Mouse (Mus musculus) hindbrain, embryonic 11.5 days (tissue): ENCODE results near the gene Mtcp1. TPM values are rescaled to one million over a fixed set of nuclear protein-coding genes. Genes with fewer than 3 reads are reported as not detected.

Experiments used
- ATAC-seq: fragments of 200-750 bp; cut with Nextera tagmentation; 2 replicates; pipeline ENCODE4 v1.8.0; 2017; ENCODE audit warnings: mild to moderate bottlenecking, moderate TSS enrichment, moderate library complexity; ENCODE audit not compliant: low FRiP score
- DNase-seq: peaks from one replicate; pipeline ENCODE4 v3.0.0-alpha.2; 2015; ENCODE audit warnings: low spot score
- H3K27ac ChIP-seq: fragments of 300-500 bp; sonication (generic); 2 replicates; pipeline ENCODE4 v1.5.1; 2014; ENCODE audit warnings: mild to moderate bottlenecking, low read depth, low read length
- H3K27me3 ChIP-seq: fragments of 300-500 bp; sonication (generic); 2 replicates; pipeline ENCODE4 v1.6.1; 2014; ENCODE audit warnings: mild to moderate bottlenecking, low read length, moderate library complexity, mixed read lengths; ENCODE audit not compliant: control insufficient read depth, insufficient read depth
- H3K36me3 ChIP-seq: fragments of 300-500 bp; sonication (generic); 2 replicates; pipeline ENCODE4 v1.6.1; 2014; ENCODE audit warnings: mild to moderate bottlenecking, low read length, moderate library complexity, mixed read lengths; ENCODE audit not compliant: control insufficient read depth, insufficient read depth
- H3K4me1 ChIP-seq: fragments of 300-500 bp; sonication (generic); replicated peaks from 2 replicates; pipeline ENCODE4 v1.6.1; 2014; ENCODE audit warnings: low read length, mixed read lengths; ENCODE audit not compliant: control insufficient read depth, insufficient read depth
- H3K4me2 ChIP-seq: fragments of 300-500 bp; sonication (generic); replicated peaks from 2 replicates; pipeline ENCODE4 v1.6.1; 2014; ENCODE audit warnings: mild to moderate bottlenecking, low read depth, low read length
- H3K4me3 ChIP-seq: fragments of 300-500 bp; sonication (generic); 2 replicates; pipeline ENCODE4 v1.5.1; 2014; ENCODE audit warnings: low read depth, low read length
- H3K9ac ChIP-seq: fragments of 300-500 bp; sonication (generic); 2 replicates; pipeline ENCODE4 v1.6.1; 2014; ENCODE audit warnings: low read depth, low read length
- H3K9me3 ChIP-seq: fragments of 300-500 bp; sonication (generic); 2 replicates; pipeline ENCODE4 v1.6.1; 2016; ENCODE audit warnings: low read length; ENCODE audit not compliant: control insufficient read depth
- WGBS: fragments of 180-500 bp; shearing (Covaris S2); extraction: QIAGEN DNeasy Blood & Tissue Kit; methylation state at CpG from one replicate; pipeline ENCODE4 v1.1.7; 2014; 5-methylcytosine and 5-hydroxymethylcytosine counted together
- polyA plus RNA-seq: library from polyadenylated mRNA; unstranded; fragments of >200 nt; fragmentation: Nextera tagmentation; extraction: Ambion mirVana; gene quantifications from 2 replicates; pipeline ENCODE4 v1.2.1, GENCODE M21; 2014

Gene Mtcp1
- polyA plus RNA-seq = 10.2 and 11.6 TPM in 2 replicates

DNA sequence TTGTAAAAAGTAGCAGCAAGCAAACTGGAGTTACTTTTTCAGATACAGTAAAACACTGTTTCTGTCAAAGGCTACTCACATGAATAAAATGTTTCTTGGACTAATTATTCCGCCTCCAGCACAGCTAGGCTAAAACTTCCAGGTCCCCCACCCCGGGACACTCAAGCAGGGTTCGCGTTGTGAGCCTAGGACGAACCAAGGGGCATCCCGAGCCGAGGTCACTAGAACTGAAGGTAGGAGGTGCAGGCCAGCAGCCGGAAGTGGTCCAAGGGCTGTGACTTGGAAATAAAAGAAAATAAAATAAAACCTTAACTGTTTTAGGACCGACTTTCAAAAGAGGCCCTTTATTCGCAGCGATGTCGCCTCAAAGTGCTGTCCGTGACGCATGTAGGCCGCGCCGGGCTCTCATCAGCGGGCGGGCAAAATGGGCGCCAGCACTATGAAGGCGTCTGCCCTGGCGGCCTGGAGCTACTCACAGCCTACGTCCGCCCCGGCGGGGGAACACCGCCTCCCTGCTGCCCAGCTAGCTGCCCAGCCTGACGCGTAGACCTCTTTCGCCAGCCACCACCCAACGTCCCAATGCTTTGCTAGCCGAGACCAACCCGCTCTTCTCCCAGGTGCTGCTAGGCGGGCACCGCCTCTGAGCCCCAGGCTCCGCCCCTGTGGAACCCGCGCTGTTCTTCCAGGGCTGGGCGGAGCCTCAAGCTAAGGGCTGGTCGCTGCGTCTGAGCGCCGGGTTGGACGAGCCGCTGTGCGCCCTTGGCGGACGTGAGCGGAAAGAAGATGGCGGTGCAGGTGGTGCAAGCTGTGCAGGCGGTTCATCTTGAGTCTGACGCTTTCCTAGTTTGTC, at the start of gene Mtcp1, which contains the start of the genes Cmc4 and Brcc3:
Gene Mtcp1, minus strand, starts transcription at position 653 of the 850 bp plus-strand sequence.
Gene Cmc4, minus strand, starts transcription at position 649 of the 850 bp plus-strand sequence.
Gene Brcc3, plus strand, starts transcription at position 693 of the 850 bp plus-strand sequence.
- H3K9ac ChIP-seq = peak within 1 kb of the TSS; percentile 63
- peak within 1 kb of the TSS; percentile 33 for H3K4me2 ChIP-seq
- 11% methylated on average over 52 of the region's 52 CpGs for WGBS
- H3K27ac ChIP-seq = peak within 1 kb of the TSS; percentile 86
- H3K27me3 ChIP-seq = no peaks in the 10 kb centered on the region
- peak within 1 kb of the TSS; percentile 45 for H3K4me3 ChIP-seq
- peak; percentile 100 for ATAC-seq
- H3K9me3 ChIP-seq = no peaks in the 10 kb centered on the region
- no peaks in the 10 kb centered on the region for H3K36me3 ChIP-seq
- peak; percentile 87 for DNase-seq
- no peaks in the 10 kb centered on the region for H3K4me1 ChIP-seq

DNA sequence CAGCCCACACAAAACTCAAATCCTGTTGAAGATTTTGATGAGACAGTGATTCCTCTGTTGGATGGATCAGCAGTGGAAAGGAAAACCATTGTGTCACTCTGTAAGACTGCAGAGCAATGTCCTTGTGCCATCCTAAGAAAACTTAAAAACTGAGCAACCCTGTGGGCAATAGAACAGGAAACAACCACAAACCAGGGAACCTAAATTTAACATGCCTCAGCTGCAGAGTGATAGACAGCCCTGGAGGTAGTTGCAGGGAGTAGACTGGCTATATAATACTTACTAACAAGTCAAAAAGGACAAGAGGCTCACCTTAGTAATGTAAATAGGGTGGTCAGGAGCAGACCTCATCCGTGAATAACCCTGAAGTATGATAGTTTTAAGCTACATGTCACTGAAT, 38.2 kb upstream of the Mtcp1 start:
- H3K27ac ChIP-seq = no peak overlapping the region
- H3K4me1 ChIP-seq = no peaks in the 10 kb centered on the region
- H3K27me3 ChIP-seq = no peaks in the 10 kb centered on the region
- no peak overlapping the region for H3K4me2 ChIP-seq
- no peak for ATAC-seq
- no peaks in the 10 kb centered on the region for H3K36me3 ChIP-seq
- H3K9ac ChIP-seq = no peak overlapping the region
- no peak overlapping the region for H3K4me3 ChIP-seq
- 88% methylated on average over 1 of the region's 1 CpGs for WGBS
- no peaks in the 10 kb centered on the region for H3K9me3 ChIP-seq
- DNase-seq = no peak

DNA sequence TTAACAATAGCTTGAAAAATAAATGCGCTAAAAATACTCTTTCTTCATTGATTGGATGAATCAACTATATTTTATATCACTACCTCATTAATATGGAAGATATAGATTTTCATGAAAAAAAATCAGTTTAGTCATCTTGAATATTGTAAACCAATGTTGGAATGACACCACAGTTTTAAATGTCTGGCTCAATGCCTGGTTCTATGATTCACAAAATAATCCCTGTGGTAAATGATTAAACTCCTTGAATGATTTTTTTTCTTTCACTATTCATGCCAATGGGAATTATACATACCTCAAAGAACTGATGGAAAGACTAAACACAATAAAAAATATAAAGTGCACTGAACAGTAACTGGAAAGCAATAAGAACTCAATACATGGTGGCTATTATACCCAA, 6.7 kb downstream of the Mtcp1 start:
- Histone ChIP-seq H3K4me2 (no peak overlapping the region), H3K4me1 (no peaks in the 10 kb centered on the region), H3K27ac (no peak overlapping the region), H3K27me3 (no peaks in the 10 kb centered on the region), H3K36me3 (no peaks in the 10 kb centered on the region), H3K4me3 (no peak overlapping the region), H3K9ac (no peak overlapping the region), H3K9me3 (no peaks in the 10 kb centered on the region)
- DNase-seq (no peak), ATAC-seq (no peak)
- WGBS = 97% methylated on average over 1 of the region's 1 CpGs

DNA sequence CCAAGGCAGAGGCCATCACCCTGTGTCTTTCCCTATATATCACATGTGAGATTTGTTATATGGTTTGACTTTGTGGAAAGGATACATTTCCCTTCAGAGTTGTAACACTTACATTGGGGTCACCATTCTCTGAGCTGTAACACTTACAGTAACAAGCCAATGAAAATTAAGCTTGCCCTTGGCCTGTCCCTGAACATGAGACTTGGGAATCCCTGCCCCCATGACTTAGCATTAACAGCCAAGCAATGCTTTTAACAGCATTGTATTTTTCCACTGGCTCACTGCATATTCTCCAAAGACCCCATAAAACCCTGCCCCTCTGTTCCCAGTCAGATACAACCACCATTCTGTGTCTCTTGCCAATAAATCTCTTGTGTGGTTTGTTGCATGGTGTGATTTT, 13.0 kb downstream of the Mtcp1 start:
- no peaks in the 10 kb centered on the region for H3K27me3 ChIP-seq
- no peaks in the 10 kb centered on the region for H3K36me3 ChIP-seq
- ATAC-seq (no peak), DNase-seq (no peak)
- H3K9me3 ChIP-seq = no peaks in the 10 kb centered on the region
- no peaks in the 10 kb centered on the region for H3K4me1 ChIP-seq
- no peak overlapping the region for H3K4me2 ChIP-seq
- H3K4me3 ChIP-seq = no peak overlapping the region
- no peak overlapping the region for H3K9ac ChIP-seq
- no peak overlapping the region for H3K27ac ChIP-seq

DNA sequence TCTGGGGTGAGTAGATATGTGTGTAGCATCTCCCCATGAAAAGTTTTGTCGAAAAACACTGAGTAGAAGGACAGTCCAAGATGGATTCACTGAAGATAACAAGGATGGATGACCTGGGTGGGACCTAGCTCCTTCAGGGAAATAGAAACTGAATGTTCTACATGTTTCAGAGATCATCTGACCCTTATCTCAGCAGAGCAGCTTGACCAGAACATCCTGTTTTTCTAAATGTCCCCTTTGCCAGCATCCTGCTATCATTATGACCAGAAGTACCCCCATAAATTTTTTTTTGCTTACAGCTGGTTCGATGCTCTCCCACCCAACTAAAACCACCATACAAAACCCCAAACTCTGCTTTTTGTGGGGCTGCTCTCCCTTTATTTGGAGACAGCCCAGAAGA, 13.7 kb downstream of the Mtcp1 start:
- no peaks in the 10 kb centered on the region for H3K36me3 ChIP-seq
- 86% methylated on average over 2 of the region's 2 CpGs for WGBS
- no peak overlapping the region for H3K9ac ChIP-seq
- no peaks in the 10 kb centered on the region for H3K9me3 ChIP-seq
- no peak overlapping the region for H3K4me2 ChIP-seq
- ATAC-seq (no peak), DNase-seq (no peak)
- H3K27ac ChIP-seq = no peak overlapping the region
- no peaks in the 10 kb centered on the region for H3K4me1 ChIP-seq
- H3K4me3 ChIP-seq = no peak overlapping the region
- no peaks in the 10 kb centered on the region for H3K27me3 ChIP-seq

DNA sequence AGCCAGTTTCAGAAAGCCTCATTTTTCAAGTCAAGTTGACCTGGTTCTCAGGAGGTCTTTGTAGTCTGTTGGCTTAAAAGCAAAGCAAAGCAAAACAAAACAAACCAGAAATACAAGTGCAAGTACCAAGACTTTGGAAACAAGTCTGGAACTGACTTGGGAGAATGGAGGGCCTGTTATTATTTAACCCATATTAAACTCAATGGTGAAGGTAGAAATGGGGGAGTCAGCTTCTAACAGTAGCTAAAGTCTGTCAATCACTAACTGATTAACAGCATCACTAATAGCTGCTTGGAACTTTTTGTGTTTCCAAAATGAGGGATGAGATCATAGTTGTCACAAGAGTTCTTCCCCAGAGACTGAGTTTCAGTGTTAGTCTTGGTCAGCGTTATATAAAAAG, 16.9 kb downstream of the Mtcp1 start:
- Histone ChIP-seq H3K27me3 (no peaks in the 10 kb centered on the region), H3K9ac (no peak overlapping the region), H3K27ac (no peak overlapping the region), H3K9me3 (no peaks in the 10 kb centered on the region), H3K36me3 (no peaks in the 10 kb centered on the region), H3K4me1 (no peaks in the 10 kb centered on the region), H3K4me2 (no peak overlapping the region), H3K4me3 (no peak overlapping the region)
- DNase-seq (no peak), ATAC-seq (no peak)
- WGBS = 97% methylated on average over 1 of the region's 1 CpGs

DNA sequence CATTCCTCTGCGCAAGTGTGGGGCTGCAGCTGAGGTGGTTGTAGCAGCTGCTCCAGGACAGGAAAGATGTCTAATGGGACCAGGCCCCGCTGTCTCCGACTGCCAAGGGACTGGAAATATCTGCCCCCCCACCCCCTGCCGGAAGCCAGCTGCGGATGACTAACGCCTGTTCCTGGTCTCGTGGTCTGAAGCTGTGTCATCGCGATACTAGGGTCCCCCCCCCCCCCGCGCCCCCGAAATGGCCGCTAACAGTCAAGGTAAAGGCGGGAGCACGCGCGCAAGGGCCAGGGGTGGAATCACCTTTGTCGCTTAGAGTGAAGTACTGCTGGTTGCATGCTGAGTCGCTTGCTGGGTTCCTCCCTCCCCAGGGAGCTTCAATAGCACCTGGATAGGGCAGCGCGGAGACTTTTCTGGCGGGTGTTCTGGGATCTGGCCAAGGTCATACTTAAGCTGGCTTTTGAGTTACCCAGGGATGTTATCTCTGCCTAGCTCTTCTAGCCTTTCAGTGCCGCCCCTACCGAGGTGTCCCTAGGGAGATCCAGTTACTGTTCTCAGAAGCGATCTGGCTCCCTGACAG, 34.1 kb downstream of the Mtcp1 start, which contains the start of the genes Fundc2 and F8:
Gene Fundc2, plus strand, starts transcription at position 205 of the 577 bp plus-strand sequence.
Gene F8, minus strand, starts transcription at position 421 of the 577 bp plus-strand sequence.
- Histone ChIP-seq H3K36me3 (no peaks in the 10 kb centered on the region), H3K27ac (no peak within 1 kb of the TSS), H3K9me3 (no peaks in the 10 kb centered on the region), H3K4me2 (peak within 1 kb of the TSS; percentile 33), H3K4me3 (peak within 1 kb of the TSS; percentile 36), H3K9ac (peak within 1 kb of the TSS; percentile 61), H3K27me3 (no peaks in the 10 kb centered on the region), H3K4me1 (no peaks in the 10 kb centered on the region)
- peak; percentile 98 for ATAC-seq
- WGBS = 8% methylated on average over 18 of the region's 25 CpGs
- DNase-seq = peak; percentile 76

DNA sequence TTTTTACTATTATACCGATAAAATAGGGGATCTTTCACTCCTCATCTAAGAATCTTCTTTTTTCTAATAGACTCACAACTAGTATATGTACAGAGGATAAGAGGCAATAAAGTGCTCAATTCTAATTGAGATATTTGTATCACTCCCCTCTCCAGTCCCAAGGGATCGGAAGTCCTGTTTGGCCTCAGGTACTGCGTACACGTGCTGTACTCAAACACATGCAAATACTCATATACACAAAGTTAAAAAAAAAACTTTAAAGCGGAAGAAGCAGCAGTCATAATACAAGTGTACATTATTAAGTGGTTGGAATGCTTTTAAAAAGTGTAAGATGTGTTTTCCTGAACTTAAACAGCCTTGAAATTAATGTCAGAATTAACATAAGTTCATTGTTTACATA, 34.7 kb downstream of the Mtcp1 start:
- H3K4me2 ChIP-seq = no peak overlapping the region; the same call in 1 of the 2 replicates
- WGBS = 70% methylated on average over 5 of the region's 5 CpGs
- H3K9ac ChIP-seq = no peak overlapping the region
- peak; percentile 3 for DNase-seq
- no peak overlapping the region; the same call in 1 of the 2 replicates for H3K4me3 ChIP-seq
- no peaks in the 10 kb centered on the region for H3K36me3 ChIP-seq
- H3K4me1 ChIP-seq = no peaks in the 10 kb centered on the region
- peak; percentile 23; the same call in 1 of the 2 replicates for ATAC-seq
- H3K27me3 ChIP-seq = no peaks in the 10 kb centered on the region
- H3K27ac ChIP-seq = no peak overlapping the region
- H3K9me3 ChIP-seq = no peaks in the 10 kb centered on the region
